ENCODE assay signal across 35 mouse cellular contexts in the genomic region with DNA sequence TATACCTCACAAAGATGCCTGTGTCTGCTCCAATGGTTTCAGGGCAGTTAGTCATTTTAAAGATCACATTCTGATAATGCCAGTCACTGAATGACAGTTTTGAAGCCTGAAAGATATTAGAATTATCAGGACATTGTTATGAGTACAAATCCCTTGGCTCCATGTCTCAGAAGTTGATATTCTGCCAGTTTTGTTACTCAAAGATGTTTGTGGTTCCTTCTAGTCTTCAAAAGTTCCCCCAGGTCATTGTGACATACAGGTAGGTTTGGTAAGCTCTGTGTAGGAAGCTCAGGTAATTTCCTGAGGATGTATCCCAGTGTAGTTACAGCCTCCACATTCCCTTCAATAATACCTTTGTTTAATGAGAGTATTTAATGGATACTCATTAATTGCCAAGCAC.
"Had no signal": no experiment of that assay in that cellular context is flagged by ENCODE, and none has a peak within 500 bp of the region (broad histone marks: within the 10 kb centered on the region; RNA-seq: fewer than 3 reads in every experiment).

No protein-coding gene starts in this region.

- H3K36me3 ChIP-seq: heart, embryonic 12.5 days; heart, embryonic 13.5 days; heart, embryonic 15.5 days; hindbrain, embryonic 10.5 days; hindbrain, embryonic 12.5 days; hindbrain, embryonic 13.5 days; hindbrain, embryonic 15.5 days; intestine, embryonic 15.5 days; kidney, embryonic 15.5 days had no signal

- ATAC-seq: hindbrain, embryonic 16.5 days; hindbrain, postnatal 0 days; inflammation-experienced regulatory T-cells, adult 6 months; intestine, embryonic 15.5 days; intestine, embryonic 16.5 days; intestine, postnatal 0 days had no signal

- H3K4me2 ChIP-seq: heart, embryonic 11.5 days; heart, embryonic 12.5 days; heart, embryonic 13.5 days; heart, embryonic 15.5 days; hindbrain, embryonic 12.5 days; hindbrain, embryonic 13.5 days; hindbrain, embryonic 14.5 days; hindbrain, embryonic 15.5 days; intestine, embryonic 15.5 days; kidney, embryonic 15.5 days had no signal

- H3K9ac ChIP-seq: heart, embryonic 12.5 days; heart, embryonic 13.5 days; heart, embryonic 15.5 days; hindbrain, embryonic 12.5 days; hindbrain, embryonic 13.5 days; hindbrain, embryonic 14.5 days; hindbrain, embryonic 15.5 days; intestine, embryonic 15.5 days; kidney, embryonic 15.5 days had no signal

- H3K27ac ChIP-seq: heart, embryonic 13.5 days; heart, embryonic 15.5 days; hindbrain, embryonic 10.5 days; hindbrain, embryonic 12.5 days; hindbrain, embryonic 13.5 days; hindbrain, embryonic 14.5 days; hindbrain, embryonic 15.5 days; hindbrain, postnatal 0 days; intestine, embryonic 15.5 days; kidney, embryonic 15.5 days; kidney, postnatal 0 days; layer of hippocampus, adult 2 months; left cerebral cortex, adult 2 months had no signal

- H3K9me3 ChIP-seq: heart, embryonic 12.5 days; heart, embryonic 13.5 days; heart, embryonic 15.5 days; hindbrain, embryonic 10.5 days; hindbrain, embryonic 12.5 days; hindbrain, embryonic 13.5 days; hindbrain, embryonic 15.5 days; intestine, embryonic 15.5 days; kidney, embryonic 15.5 days had no signal

- H3K4me1 ChIP-seq: heart, embryonic 12.5 days; heart, embryonic 13.5 days; heart, embryonic 15.5 days; hindbrain, embryonic 10.5 days; hindbrain, embryonic 12.5 days; hindbrain, embryonic 13.5 days; hindbrain, embryonic 15.5 days; intestine, embryonic 15.5 days; kidney, embryonic 15.5 days had no signal

- DNase-seq: heart, postnatal 10 days; heart, postnatal 14 days; heart, postnatal 36 days; heart, postnatal 4 days; kidney, adult 11 months; kidney, adult 18-20 months; kidney, adult 2 months; kidney, adult 8-10 months; kidney, adult 9 months; kidney, postnatal 10 days; kidney, postnatal 14 days; kidney, postnatal 25 days; kidney, postnatal 36 days; kidney, postnatal 4 days; layer of hippocampus, adult 9-11 months; layer of hippocampus, postnatal 36 days had no signal

- H3K27me3 ChIP-seq: heart, embryonic 12.5 days; heart, embryonic 13.5 days; heart, embryonic 15.5 days; hindbrain, embryonic 12.5 days; hindbrain, embryonic 13.5 days; hindbrain, embryonic 15.5 days; intestine, embryonic 15.5 days; kidney, embryonic 15.5 days had no signal

- H3K4me3 ChIP-seq: heart, embryonic 12.5 days; heart, embryonic 13.5 days; heart, embryonic 15.5 days; hindbrain, embryonic 10.5 days; hindbrain, embryonic 12.5 days; hindbrain, embryonic 13.5 days; hindbrain, embryonic 15.5 days; intestine, embryonic 15.5 days; kidney, embryonic 15.5 days; layer of hippocampus, adult 2 months; left cerebral cortex, adult 2 months had no signal
